Mouse (Mus musculus) ES-Bruce4 (cell line): ENCODE data around the gene Tesk1.

Experiments used
- CTCF ChIP-seq: IDR thresholded peaks from one replicate; pipeline ENCODE4 v1.8.1; 2011; ENCODE audit warnings: low read depth, low read length
- EP300 ChIP-seq: IDR thresholded peaks from 2 replicates; pipeline ENCODE4 v1.6.1; 2011; ENCODE audit warnings: low read depth, low read length; ENCODE audit not compliant: insufficient read depth
- POLR2A ChIP-seq: IDR thresholded peaks from one replicate; pipeline ENCODE4 v1.8.1; 2011; ENCODE audit warnings: low read length; ENCODE audit not compliant: insufficient read depth

- TF ChIP-seq CTCF (no peak), POLR2A (no peak), EP300 (no peak)
Observed at GRCm38 (mm10) chr4:43478534-43478858, 36.8 kb downstream of the Tesk1 start.
